Mouse (Mus musculus) left cerebral cortex, adult 18-20 months (tissue): ENCODE measurements around the gene Hoxc10. TPM values are rescaled to one million over a fixed set of nuclear protein-coding genes. Genes with fewer than 3 reads are reported as not detected.
A peak's percentile ranks its signal among the peaks of the same experiment; 100 is the strongest.

Source experiments
- DNase-seq, 2 experiments: peaks; one replicate each; pipeline ENCODE4 v3.0.0; 2021 to 2022; ENCODE audit warnings: low spot score in 2 of 2, mixed read lengths in 1 of 2
- total RNA-seq, 2 experiments: library from RNA; stranded (reverse); gene quantifications; 2 replicates each; pipeline ENCODE4 v1.2.3; 2021

The Hoxc10 gene
- total RNA-seq, 2 experiments from 2014 or later: not detected

DNA sequence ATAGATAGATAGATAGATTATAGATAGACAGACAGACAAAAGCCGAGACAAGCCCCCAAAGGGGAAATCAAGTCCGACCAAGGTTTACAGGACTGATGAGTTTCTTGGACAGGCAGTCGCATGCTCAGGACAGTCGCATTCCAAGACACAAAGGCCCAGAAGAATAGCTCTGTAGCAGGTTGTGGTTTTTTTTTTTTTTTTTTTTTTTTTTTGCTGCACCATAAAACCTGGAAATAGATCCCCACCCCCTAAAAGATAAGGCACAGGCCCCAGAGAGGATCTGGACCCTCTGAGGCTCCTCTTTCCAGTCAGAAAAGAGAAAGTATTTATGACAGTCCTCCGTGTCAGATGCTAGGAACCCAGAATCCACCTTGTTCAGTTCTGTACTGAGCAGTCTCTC, 21.5 kb downstream of the Hoxc10 start:
- DNase-seq: no peak

DNA sequence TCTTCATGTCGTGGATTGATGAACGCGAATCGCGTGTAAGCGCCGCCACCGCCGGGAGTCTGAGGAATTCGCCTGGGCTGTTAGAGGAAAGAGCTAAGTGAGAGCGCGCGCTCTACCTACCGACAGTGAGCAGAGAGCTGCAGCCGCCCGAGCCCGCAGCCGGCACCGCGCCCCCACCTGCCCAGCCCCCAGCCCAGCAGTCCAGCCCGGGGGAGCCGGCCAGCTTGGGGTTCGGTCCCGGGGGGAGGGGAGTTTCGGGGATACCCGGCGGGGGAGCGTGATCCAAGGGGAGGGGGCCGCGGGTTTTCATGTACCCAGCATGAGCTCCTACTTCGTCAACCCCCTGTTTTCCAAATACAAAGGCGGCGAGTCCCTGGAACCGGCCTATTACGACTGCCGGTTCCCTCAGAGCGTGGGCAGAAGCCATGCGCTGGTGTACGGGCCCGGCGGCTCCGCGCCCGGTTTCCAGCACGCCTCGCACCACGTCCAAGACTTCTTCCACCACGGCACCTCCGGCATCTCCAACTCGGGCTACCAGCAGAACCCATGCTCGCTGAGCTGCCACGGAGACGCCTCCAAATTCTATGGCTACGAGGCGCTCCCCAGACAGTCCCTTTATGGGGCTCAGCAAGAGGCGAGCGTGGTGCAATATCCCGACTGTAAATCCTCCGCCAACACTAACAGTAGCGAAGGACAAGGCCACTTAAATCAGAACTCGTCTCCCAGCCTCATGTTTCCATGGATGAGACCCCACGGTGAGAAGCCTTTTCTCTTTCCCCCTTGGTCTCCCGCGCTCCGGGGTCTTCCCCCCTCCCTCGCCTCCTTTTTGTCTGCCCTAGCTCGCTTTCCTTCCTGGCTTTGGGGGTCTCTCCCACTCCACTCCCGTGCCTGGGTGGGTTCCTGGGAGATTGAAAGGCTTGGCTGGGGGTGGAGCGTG, 24.1 kb downstream of the Hoxc10 start, which contains the start of gene Hoxc8:
Gene Hoxc8, plus strand, starts transcription at position 147 of the 937 bp plus-strand sequence.
- no peak for DNase-seq

DNA sequence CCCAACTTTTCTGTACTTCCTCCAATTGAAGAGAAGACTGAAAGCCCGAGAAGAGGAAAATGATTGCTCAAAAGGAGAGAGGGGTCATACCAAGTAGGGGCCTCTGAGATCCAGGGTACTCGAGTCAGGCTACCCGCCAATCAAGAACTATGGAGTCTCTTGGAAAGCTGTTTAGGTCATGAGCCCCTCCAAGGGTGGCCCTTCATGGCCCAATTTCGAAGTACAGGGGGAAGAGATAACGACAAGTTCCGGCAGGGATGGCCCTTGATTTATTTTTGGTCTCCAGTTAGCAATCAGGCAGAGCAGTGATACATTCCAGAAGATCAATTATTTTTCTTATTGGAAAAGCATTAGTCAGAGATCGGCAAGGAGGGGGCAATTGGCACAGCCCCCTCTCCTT, 25.2 kb downstream of the Hoxc10 start:
- DNase-seq: no peak

GRCm38 (mm10) chr15:102992206-102992605, 25.6 kb downstream of the Hoxc10 start:
- DNase-seq: no peak

DNA sequence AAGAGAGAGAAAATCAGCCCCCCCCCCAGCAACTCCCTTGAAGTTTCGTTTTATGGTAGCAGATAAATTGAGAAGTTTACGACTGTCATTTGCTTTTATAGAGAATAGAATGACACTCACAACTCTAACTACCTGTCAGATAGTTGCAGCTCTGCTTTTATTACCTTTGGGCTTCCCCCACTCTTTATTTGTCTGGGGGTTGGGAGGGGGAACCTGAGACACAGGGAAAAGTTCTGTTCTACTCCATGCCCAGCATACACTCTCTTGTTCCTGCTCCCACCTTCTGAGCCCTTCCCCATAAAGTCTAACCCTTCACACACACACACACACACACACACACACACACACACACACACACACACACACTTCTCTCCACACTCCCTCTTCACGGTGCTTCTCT, 26.3 kb downstream of the Hoxc10 start:
- DNase-seq: no peak

GRCm38 (mm10) chr15:102996548-102996947, 30.0 kb downstream of the Hoxc10 start:
- no peak for DNase-seq

- DNase-seq: no peak
Observed at GRCm38 (mm10) chr15:102997431-102997830, 30.8 kb downstream of the Hoxc10 start.

GRCm38 (mm10) chr15:102997939-102998355, 31.4 kb downstream of the Hoxc10 start, which contains the start of gene Hoxc6:
Gene Hoxc6 (plus strand): TSS chr15:102998257.
- DNase-seq: no peak

DNA sequence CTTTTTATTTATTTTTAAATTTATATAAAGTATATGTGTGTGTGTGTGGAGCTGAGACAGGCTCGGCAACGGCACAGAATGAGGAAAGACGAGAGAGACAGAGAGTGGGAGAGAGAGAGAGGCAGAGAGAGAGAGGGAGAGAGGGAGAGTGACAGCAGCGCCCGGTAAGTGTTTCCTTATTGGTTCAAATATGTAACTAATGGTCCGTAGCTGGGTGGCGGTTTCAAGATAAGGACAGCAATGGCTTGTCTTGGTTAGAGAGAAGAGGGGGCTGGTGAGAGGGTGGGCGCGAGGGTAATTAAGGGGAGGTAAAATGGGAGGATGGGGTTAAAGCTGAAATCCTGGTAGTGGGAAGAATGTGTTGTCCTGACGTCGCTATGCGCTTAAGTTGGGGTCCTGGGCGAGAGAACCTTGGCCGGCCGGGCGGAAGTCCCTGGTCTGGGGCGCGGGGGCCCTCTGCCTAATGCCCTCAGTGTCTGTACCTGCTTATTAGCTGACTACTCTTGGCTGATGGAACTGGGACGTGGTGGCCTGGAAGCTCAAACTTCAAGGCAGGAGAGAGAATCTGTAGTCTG, 32.1 kb downstream of the Hoxc10 start:
- DNase-seq: no peak

GRCm38 (mm10) chr15:102999183-102999831, 32.7 kb downstream of the Hoxc10 start:
- DNase-seq: peak in 1 of 2 experiments; percentile 25

DNA sequence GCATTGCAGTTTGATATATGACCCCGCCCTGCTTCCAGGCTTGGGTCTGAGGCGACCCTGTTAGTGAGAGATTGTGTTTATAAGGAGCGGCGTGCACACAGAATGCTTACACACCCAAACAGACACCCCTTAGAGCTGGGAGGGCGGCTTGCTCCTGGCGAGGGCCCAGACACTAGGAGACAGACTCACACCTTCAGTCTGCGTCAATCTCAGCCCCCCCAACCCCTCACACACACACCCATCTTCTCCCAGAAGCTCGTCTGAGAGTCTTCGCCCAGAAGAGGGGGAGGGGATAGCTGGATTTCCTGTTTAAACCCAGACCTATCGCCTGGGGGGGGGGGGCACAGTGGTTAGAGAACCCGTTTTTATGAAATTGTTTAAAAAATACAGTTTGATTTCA, 33.4 kb downstream of the Hoxc10 start:
- no peak for DNase-seq

DNA sequence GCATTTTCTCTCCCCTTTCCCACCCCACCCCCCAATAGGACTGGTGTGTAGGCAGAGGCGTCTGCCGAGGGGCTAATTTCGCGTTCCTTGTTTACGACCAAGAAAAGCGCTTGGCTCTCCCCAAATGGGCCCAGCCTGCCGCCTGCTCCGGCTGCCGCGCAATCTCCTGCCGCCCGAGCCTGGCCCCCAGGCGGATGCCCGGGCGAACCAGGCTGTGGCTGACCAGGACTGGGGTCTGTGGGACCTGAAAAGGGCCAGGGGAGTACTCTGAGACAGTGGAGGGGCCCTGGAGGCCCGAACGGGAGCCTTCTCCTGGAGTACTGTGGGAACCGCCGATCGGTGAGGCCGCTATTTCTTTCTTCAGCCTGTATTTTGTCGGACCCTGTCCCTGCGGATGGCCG, 33.9 kb downstream of the Hoxc10 start:
- no peak for DNase-seq

GRCm38 (mm10) chr15:103001370-103001769, 34.8 kb downstream of the Hoxc10 start:
- no peak for DNase-seq

DNA sequence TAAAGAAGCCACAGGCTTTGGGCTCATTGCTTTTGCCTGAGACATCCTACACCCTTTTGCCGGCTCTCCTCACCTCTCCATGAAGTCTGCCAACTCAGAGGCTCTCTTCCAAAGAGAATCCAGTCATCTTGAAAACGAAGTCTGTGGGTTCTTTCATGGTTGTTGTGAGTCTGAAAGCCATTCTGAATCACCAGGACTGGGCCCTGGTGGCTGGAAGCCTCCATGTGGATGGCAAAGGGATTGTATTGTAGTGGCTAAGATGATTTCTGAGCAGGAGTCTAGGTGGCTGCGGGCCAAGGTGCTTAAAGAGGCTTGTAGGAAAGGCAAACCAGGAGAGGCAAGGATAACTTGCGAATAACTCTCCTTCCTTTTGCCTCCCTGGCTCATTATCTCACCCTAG, 35.6 kb downstream of the Hoxc10 start:
- DNase-seq: no peak

DNA sequence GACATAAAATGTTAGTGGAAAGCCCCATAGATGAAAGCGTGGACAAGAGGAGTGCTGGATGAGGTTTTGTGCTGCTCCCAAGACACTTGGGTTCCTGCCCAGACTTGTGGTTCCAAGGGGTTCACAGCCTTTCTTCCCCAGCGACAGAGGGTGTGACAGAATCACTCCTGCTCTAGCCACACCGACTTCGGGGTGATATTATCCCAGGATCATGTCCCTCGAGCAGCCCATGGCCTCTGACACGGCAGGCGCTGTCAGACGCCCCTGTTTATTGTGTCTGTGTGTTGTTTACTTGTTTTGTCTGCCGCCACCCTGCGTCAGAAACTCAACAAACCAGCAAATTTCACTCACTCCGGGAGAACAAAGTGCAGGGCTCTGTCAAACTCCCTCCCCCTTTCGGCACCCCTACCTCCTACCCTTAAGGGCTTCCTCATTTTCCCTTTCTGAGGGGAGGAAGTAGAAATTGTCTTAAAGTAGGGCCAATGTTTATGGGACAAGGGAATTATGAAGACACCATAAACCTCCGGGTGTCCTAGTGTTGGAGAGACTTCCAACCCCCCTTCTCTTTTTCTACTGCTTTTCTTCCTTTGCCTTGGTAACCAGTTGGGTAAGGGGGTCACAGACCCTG, 36.3 kb downstream of the Hoxc10 start:
- DNase-seq: no peak

- DNase-seq: no peak
Observed at GRCm38 (mm10) chr15:103005308-103005707, 38.7 kb downstream of the Hoxc10 start.

- DNase-seq: no peak
Observed at GRCm38 (mm10) chr15:103005797-103006196, 39.2 kb downstream of the Hoxc10 start.

GRCm38 (mm10) chr15:103006326-103006725, 39.7 kb downstream of the Hoxc10 start:
- DNase-seq: no peak

GRCm38 (mm10) chr15:103009265-103010111, 42.9 kb downstream of the Hoxc10 start:
- DNase-seq: no peak

DNA sequence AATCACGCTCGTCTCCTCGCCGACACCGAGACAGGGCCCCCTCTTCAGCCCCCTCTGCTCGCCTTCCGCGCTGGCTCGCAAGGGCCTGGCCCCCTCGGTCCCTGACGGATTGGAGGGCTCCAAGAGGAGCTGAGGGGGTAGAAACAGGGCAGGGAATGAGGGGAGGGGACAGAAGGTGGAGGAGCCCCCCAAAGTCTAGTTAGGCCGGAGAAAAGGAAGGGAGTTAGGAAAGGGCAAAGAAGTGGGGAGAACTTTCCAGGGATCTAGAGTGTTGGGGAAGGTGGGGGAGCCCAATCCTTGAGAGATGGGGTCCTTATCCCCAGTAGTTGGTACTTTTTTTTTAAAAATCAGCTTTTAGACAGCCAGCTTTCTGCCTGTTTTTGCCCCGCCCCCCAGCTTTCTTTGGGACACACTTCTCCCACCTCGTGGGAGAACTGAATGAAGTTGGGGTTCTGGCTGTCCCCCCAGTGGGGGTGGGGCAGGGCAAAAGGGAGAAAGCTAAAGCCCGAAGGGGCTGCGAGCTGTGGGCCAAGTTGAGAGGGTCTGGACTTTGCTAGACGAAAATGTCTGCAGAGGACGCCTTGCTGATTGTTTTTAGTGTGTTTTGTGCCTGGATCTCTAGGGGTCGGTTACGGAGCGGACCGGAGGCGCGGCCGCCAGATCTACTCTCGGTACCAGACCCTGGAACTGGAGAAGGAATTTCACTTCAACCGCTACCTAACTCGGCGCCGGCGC, 43.7 kb downstream of the Hoxc10 start:
- DNase-seq: no peak
